Mouse (Mus musculus) intestine, embryonic 16.5 days (tissue): ENCODE results near the gene Egflam. TPM values are rescaled to one million over a fixed set of nuclear protein-coding genes. Genes with fewer than 3 reads are reported as not detected.

Experiments used
- ATAC-seq: fragments of 200-750 bp; cut with Nextera tagmentation; 2 replicates; pipeline ENCODE4 v1.8.0; 2017; ENCODE audit warnings: moderate TSS enrichment, moderate library complexity
- H3K27ac ChIP-seq: fragments of 300-500 bp; sonication (generic); 2 replicates; pipeline ENCODE4 v1.5.1; 2014; ENCODE audit warnings: mild to moderate bottlenecking, low read length
- H3K27me3 ChIP-seq: fragments of 300-500 bp; sonication (generic); replicated peaks from 2 replicates; pipeline ENCODE4 v1.6.1; 2014; ENCODE audit warnings: low read length, control low read depth, mixed read lengths; ENCODE audit not compliant: control insufficient read depth, insufficient read depth
- H3K36me3 ChIP-seq: fragments of 300-500 bp; sonication (generic); 2 replicates; pipeline ENCODE4 v1.6.1; 2014; ENCODE audit warnings: low read length, control low read depth; ENCODE audit not compliant: control insufficient read depth, insufficient read depth
- H3K4me1 ChIP-seq: fragments of 300-500 bp; sonication (generic); 2 replicates; pipeline ENCODE4 v1.6.1; 2014; ENCODE audit warnings: low read length, control low read depth, mixed read lengths; ENCODE audit not compliant: control insufficient read depth, insufficient read depth
- H3K4me2 ChIP-seq: fragments of 300-500 bp; sonication (generic); 2 replicates; pipeline ENCODE4 v1.6.1; 2014; ENCODE audit warnings: low read depth, low read length, control low read depth
- H3K4me3 ChIP-seq: fragments of 300-500 bp; sonication (generic); 2 replicates; pipeline ENCODE4 v1.5.1; 2014; ENCODE audit warnings: mild to moderate bottlenecking, low read length
- H3K9ac ChIP-seq: fragments of 300-500 bp; sonication (generic); 2 replicates; pipeline ENCODE4 v1.6.1; 2014; ENCODE audit warnings: low read depth, low read length
- H3K9me3 ChIP-seq: fragments of 300-500 bp; sonication (generic); 2 replicates; pipeline ENCODE4 v1.6.1; 2016; ENCODE audit warnings: low read length, control low read depth; ENCODE audit not compliant: control insufficient read depth
- WGBS: fragments of 180-500 bp; shearing (Covaris S2); extraction: QIAGEN DNeasy Blood & Tissue Kit; methylation state at CpG from one replicate; pipeline ENCODE4 v1.1.7; 2014; 5-methylcytosine and 5-hydroxymethylcytosine counted together
- polyA plus RNA-seq: library from polyadenylated mRNA; unstranded; fragments of >200 nt; fragmentation: Nextera tagmentation; extraction: Ambion mirVana; gene quantifications from 2 replicates; pipeline ENCODE4 v1.2.1, GENCODE M21; 2015

The Egflam gene
- polyA plus RNA-seq, 1 experiment from 2014 or later, result 21.3 TPM

DNA sequence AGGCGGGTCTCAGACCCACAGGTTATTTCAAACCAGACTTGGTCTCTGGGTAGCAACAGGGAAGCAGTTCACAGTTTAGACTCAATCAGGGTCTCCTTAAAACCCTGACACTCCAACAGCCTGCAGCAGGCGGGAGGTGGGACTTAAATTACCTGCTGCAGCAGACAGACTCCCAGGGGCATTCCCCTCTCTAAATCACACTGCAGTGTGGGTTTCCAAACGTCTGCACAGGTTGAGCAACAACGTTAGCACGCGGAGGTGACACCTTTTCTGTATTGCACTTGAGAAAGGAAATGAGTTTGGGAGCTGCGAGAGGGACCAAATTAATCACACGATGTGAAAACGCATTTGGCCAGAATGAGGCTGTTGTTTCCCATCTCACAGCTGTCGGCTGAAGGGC, 15.7 kb downstream of the Egflam start:
- ATAC-seq, result no peak
- WGBS, result 50% methylated on average over 10 of the region's 10 CpGs
- H3K36me3 ChIP-seq, result no peaks in the 10 kb centered on the region
- H3K27ac ChIP-seq, result no peak overlapping the region
- H3K4me3 ChIP-seq, result no peak overlapping the region
- H3K9me3 ChIP-seq, result no peaks in the 10 kb centered on the region
- H3K4me1 ChIP-seq, result no peaks in the 10 kb centered on the region
- H3K9ac ChIP-seq, result no peak overlapping the region
- no peaks in the 10 kb centered on the region for H3K27me3 ChIP-seq
- H3K4me2 ChIP-seq, result no peak overlapping the region

DNA sequence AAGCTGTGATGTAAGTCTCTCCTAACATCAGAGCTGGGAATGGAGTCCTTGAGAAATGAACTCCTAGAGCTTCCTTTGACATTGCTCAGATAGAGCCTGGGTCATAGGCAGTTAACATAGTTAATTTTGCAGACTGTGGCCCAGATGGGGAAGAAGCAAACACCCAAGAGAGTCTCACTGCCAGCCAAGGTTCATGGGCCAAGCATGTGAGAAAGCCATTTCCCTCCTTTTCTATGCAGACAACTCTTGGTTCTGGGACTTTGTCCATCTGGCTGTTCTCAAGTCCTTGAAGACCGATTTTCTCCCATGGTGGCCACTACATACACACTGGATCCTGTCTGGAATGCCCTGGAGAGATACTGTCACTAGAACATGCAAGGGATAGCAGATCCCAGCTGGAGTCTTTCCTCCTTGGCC, 45.6 kb downstream of the Egflam start:
- peak; percentile 83 for ATAC-seq

DNA sequence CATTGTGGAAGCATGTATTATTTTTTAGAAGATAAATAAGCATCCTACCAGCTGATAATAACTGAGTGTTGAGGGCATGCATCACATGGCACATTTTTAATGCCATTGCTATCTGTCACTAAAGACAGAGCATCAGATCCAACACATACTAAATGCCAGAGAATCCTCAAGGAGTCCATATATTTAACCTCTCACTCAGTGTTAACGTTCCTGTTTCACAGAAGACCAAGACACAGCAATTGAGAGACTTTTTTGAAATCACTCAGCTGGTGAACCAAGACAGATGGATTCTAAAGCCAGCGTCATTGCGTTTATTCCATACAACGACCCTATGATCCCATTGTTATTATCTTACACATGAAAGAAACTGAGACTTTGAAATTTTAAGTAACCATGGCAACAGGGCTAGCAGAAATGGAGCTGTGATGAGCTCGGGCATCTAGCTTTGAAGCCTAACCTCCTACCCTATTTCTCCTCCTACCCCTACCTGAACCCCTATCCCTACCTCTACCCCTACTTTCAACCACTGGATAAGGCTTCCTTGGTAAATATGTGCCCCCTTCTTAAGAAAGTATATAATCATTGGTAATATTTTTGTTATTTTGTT, 57.4 kb downstream of the Egflam start:
- Histone ChIP-seq H3K36me3 (no peaks in the 10 kb centered on the region), H3K4me3 (no peak overlapping the region), H3K4me2 (no peak overlapping the region), H3K4me1 (no peaks in the 10 kb centered on the region), H3K27me3 (no peaks in the 10 kb centered on the region), H3K9ac (no peak overlapping the region), H3K27ac (no peak overlapping the region), H3K9me3 (no peaks in the 10 kb centered on the region)
- ATAC-seq, result no peak
- 48% methylated on average over 5 of the region's 5 CpGs for WGBS

More for the DNA sequence above, 45.6 kb downstream of the Egflam start:
- H3K36me3 ChIP-seq, result no peaks in the 10 kb centered on the region
- no peaks in the 10 kb centered on the region for H3K9me3 ChIP-seq
- H3K4me2 ChIP-seq, result no peak overlapping the region
- no peak overlapping the region for H3K4me3 ChIP-seq
- 57% methylated on average over 1 of the region's 1 CpGs for WGBS
- no peak overlapping the region for H3K9ac ChIP-seq
- no peaks in the 10 kb centered on the region for H3K27me3 ChIP-seq
- no peaks in the 10 kb centered on the region for H3K4me1 ChIP-seq
- H3K27ac ChIP-seq, result no peak overlapping the region

DNA sequence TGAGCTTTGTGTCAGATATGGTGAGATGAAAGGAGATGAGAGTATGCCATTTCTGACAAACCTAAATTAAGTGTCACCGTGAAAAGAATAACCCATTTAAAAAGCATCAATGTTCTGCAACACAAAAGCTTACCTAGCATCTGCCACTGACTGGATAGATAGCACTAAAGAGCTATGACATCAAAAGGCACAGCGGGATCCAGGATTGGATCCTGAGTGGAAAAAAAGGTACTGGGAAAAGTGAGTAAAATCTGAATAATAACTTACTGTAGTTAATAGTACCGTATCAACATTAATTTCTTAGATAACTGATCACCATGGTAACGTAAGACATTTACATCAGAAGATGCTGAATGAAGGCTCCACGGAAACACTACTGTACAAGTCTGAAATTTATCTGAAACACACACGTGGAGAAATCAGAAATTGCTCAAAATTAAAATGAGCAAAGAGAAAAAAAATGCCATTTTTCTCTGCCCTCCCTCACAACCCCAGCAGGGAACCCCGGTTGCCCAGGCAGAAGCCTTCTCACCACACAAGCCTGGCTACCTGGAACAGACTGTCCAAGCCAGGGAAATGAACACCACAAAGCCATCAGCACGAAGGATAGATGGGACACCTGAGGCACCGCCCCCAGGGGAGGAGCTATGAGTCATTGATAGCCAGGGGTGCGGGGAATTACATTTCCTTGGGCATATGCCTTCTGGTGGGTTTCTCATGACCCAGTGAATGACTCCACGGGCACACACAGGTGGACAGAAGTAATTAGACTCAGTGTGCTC, 63.5 kb downstream of the Egflam start:
- Histone ChIP-seq H3K4me3 (no peak overlapping the region), H3K9me3 (no peaks in the 10 kb centered on the region), H3K27ac (no peak overlapping the region), H3K36me3 (no peaks in the 10 kb centered on the region), H3K27me3 (no peaks in the 10 kb centered on the region), H3K4me2 (no peak overlapping the region), H3K4me1 (no peaks in the 10 kb centered on the region), H3K9ac (no peak overlapping the region)
- no peak for ATAC-seq
- 81% methylated on average over 11 of the region's 11 CpGs for WGBS

DNA sequence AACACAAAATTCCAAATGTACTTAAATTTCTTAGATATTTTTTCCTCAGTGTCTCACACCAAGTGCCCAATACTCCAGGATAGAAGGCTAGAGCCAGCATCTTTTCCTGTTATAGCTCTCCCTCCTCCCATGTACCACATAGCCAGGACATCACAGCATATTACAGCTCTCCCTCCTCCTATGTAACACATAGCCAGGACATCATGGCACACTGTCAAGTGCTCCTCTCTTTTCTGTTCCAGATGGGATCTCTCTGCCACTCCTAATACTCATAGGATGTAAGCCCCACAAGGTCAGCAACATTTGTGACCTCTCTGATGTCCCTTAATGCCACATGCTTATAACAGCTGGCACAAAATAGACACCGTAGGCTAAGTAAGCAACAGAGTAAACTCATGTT, 65.3 kb downstream of the Egflam start:
- 86% methylated on average over 1 of the region's 1 CpGs for WGBS
- H3K27me3 ChIP-seq, result no peaks in the 10 kb centered on the region
- H3K36me3 ChIP-seq, result no peaks in the 10 kb centered on the region
- H3K4me1 ChIP-seq, result no peaks in the 10 kb centered on the region
- no peaks in the 10 kb centered on the region for H3K9me3 ChIP-seq
- H3K27ac ChIP-seq, result no peak overlapping the region
- no peak overlapping the region for H3K9ac ChIP-seq
- no peak overlapping the region for H3K4me3 ChIP-seq
- no peak overlapping the region for H3K4me2 ChIP-seq
- no peak for ATAC-seq

DNA sequence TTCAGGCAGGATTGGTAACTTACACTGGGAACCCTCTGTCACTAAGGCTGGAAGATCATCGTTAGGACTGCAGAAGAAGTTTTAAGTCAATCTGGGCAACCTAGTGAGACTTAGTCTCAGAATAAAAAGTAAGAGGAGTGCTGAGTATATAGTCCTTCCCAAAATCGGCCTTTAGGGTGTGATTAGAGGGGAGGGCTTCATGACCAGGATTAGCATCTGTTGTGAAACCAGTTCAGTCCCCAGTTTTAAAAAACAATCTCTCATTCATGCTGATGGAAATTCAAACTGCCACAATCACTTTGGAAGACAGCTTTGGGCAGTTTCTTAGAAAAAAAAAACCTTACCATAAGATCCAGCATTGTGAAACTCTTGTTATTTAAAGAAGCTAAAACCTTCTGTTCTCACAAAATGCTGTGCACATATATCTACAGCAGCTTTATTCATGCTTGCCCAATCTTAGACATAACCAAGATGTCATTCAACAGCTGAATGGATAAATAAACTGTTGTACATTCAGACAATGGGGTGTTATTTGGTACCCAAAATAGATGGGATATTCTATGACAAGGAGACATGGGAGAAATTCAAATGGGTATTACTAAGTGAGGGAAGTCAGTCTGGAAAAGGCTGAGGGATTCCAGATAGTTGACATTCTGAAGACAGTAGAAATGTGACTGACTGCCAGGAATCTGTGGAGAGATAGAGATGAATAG, 75.4 kb downstream of the Egflam start:
- 83% methylated on average over 2 of the region's 2 CpGs for WGBS
- Histone ChIP-seq H3K36me3 (no peaks in the 10 kb centered on the region), H3K27ac (no peak overlapping the region), H3K27me3 (no peaks in the 10 kb centered on the region), H3K4me1 (no peaks in the 10 kb centered on the region), H3K9ac (no peak overlapping the region), H3K4me3 (no peak overlapping the region), H3K4me2 (no peak overlapping the region), H3K9me3 (no peaks in the 10 kb centered on the region)
- no peak for ATAC-seq

DNA sequence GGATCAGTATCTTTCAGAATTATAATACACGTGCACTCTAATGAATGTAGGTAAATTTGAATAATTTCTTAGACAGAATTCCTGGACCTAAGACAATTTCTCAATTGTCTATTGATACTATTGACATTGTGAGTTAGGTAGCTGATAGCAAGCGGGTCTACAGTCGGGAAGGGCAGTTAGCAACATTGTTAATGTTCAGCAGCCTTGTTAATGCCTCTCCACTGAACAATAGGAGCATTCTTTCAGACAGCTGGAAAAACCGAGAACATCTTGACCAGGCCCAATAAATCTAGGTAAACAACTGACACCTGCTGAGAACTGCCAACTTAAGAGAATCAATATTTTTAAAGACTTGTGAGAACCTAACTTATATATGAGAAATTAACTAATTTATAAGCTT, 77.3 kb downstream of the Egflam start:
- WGBS, result 57% methylated on average over 4 of the region's 4 CpGs
- no peak overlapping the region for H3K4me3 ChIP-seq
- H3K4me1 ChIP-seq, result no peaks in the 10 kb centered on the region
- H3K27ac ChIP-seq, result no peak overlapping the region
- no peak overlapping the region for H3K9ac ChIP-seq
- ATAC-seq, result peak; percentile 50; the same call in 1 of the 2 replicates
- H3K36me3 ChIP-seq, result no peaks in the 10 kb centered on the region
- H3K9me3 ChIP-seq, result no peaks in the 10 kb centered on the region
- no peaks in the 10 kb centered on the region for H3K27me3 ChIP-seq
- no peak overlapping the region for H3K4me2 ChIP-seq

DNA sequence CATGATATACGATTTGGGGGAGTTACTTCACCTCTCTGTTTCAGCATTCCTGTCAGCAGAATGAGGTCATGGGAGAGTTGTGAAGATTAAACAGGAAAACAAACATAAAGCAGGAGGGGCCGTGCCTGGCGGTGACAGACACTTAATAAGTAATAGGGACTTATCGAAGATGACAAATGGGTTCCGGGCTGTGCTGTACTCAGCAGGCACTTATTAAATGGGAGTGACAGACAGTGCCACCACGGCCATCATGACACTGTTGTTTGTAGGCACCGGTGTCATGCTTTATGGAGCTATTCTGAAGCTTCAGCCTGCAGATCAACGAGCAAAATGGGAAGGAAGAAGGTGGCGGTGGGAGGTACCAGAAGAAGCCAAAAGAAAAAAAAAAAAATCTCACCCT, 82.7 kb downstream of the Egflam start:
- Histone ChIP-seq H3K36me3 (no peaks in the 10 kb centered on the region), H3K4me2 (no peak overlapping the region), H3K27me3 (no peaks in the 10 kb centered on the region), H3K9ac (no peak overlapping the region), H3K9me3 (no peaks in the 10 kb centered on the region), H3K4me3 (no peak overlapping the region), H3K4me1 (no peaks in the 10 kb centered on the region), H3K27ac (no peak overlapping the region)
- 63% methylated on average over 9 of the region's 9 CpGs for WGBS
- no peak for ATAC-seq

DNA sequence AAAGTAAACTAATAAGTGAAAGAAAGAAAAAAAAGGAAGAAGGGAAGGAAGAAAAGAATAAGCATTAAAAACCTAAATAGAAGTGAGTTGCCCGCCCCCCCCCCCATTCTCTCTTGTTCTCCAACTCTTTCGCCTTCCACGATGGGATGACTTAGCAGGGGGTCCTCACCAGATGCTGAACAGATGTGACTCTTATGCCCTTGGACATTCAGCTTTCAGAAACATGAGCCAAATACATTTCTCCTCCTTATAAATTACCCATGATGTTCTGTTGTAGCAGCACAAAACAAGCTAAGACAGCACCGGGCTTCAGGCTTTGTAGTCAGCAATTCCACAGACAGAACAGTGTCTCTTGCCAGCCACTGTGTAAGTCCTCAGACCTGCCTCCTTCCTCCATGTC, 89.5 kb downstream of the Egflam start:
- Histone ChIP-seq H3K4me1 (no peaks in the 10 kb centered on the region), H3K9me3 (no peaks in the 10 kb centered on the region), H3K27ac (no peak overlapping the region), H3K4me3 (no peak overlapping the region), H3K4me2 (no peak overlapping the region), H3K27me3 (no peaks in the 10 kb centered on the region), H3K9ac (no peak overlapping the region), H3K36me3 (no peaks in the 10 kb centered on the region)
- 64% methylated on average over 4 of the region's 4 CpGs for WGBS
- ATAC-seq, result no peak
